Mouse (Mus musculus): ENCODE results near the gene Atp5g3.
"Not testable (repeated sequence)": the region's sequence is repeated elsewhere in the genome, so short reads cannot be mapped to it uniquely, and the experiment has no call there.

Atp5g3 gene

GRCm38 (mm10) chr2:73911175-73911700, at the start of gene Atp5g3:
TSS of gene Atp5g3 (minus strand) at chr2:73911326.
- DNase-seq, result peak; percentile 95

- no peak for DNase-seq
These were observed 47.2 kb upstream of the Atp5g3 start for GRCm38 (mm10) chr2:73958342-73958741.

- no peak for DNase-seq
These were observed 42.5 kb upstream of the Atp5g3 start for GRCm38 (mm10) chr2:73953612-73954011.

DNA sequence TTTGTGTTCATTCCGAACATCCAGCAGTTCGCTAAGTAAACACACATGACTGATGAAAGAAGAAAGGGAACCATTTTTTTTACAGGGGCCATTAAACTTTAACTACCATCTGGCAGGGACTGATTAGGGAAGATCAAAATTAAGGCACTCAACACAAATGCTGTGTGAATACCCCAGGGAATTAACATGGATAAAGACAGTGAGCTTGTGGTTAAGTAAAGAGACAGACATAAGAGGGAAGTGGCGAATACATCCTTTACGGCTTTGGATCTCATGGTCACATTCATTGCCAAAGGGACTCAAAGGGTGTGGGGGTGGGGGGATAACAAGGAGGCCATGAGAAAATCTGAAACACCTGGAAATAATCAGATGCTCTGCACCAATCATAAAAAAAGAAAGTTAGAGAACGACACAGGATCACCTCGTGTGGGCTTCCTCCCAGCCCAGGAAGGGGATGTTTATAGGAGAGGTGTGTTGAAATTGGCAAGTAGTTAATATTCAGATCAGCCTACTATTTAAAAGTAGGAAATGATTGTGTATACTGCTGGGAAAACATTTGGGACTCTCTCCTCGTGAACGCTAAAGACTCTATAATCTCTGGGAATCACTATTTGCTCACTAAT, 41.6 kb upstream of the Atp5g3 start:
- DNase-seq, result no peak

- no peak for DNase-seq
These were observed 36.2 kb upstream of the Atp5g3 start for GRCm38 (mm10) chr2:73947360-73947759.

DNA sequence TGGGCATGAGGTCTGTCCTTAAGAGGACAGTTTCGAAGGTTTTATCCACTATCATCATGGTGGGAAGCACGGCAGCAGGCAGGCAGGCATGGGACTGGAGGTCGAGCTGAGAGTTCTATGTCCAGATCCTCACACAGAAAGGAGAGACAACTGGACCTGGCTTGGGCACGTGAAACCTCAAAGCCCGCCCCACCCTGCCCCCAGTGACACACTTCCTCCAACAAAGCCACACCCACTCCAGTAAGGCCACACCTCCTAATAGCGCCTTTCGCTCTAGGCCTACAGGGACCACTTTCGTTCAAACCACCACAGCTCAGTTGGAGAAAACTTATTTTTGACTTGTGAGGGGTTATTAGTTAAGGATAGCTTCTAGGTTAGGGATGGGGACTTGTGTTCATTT, 32.6 kb upstream of the Atp5g3 start:
- DNase-seq, result no peak

DNA sequence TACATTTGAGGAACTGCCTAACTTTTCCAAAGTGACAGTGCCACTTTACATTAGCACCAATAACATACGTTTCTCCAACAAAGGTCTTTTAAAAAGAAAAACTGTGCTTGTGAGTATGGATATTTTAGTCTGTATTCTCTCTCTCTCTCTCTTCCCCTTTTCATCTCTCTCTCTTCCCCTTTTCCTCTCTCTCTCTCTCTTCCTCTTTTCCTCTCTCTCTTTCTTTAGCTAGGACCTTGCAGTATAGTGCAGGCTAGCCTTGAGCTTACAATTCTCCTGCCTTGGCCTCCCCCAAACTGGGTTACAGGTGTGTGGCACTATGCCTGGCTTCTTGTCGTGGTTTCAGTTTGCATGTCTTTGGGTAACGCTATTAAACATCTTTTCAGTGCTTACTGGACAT, 31.7 kb upstream of the Atp5g3 start:
- DNase-seq, result no peak

DNA sequence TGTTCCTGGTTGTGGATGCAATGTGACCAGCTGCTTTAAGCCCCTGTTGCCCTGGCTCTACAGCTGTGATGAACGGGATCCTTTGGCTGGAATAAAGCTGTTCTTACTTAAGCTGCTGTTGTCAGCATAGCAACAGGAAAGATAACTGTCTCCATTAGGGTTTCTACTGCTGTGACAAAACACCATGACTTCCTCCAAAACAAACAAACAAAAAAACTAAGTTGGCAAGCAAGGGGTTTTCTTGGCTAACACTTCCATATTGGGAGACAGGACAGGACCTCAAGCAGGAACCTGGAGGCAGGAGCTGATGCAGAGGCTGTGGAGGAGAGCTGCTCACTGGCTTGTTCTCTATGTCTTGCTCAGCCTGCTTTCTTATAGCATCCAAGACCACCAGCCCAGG, 30.2 kb upstream of the Atp5g3 start:
- no peak for DNase-seq

GRCm38 (mm10) chr2:73940471-73940870, 29.3 kb upstream of the Atp5g3 start:
- DNase-seq, result no peak

- DNase-seq, result no peak
These were observed 27.8 kb upstream of the Atp5g3 start for GRCm38 (mm10) chr2:73938896-73939295.

DNA sequence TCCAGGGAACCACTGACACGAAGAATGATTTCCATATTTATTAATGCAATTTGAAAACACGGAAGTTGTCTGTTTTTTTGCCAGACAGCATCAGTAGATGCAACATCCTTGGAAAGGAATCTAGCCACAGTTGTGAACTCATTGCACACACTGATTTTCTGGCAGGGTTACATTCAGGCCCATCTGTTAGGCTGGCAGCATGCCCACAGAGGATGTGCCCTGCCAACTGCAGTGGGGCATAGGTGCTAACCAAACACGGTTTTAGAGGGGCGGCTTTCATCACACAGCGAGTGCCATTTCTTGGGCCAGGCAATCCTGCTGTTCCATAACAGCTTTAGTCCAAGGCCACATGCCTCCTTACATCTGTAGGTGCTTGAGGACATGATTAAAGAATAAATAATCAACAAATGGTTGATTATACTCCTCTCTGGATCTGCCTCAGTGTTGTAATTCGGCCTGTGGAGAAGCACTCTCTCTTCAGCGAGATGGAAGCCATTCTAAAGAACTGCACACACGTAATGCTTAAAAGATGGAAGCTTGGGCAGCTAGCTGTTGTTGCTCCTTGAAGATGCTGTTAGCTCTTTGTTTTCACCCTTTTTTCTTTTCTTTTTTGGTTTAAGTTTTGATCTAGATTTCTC, 21.7 kb upstream of the Atp5g3 start:
- no peak for DNase-seq

GRCm38 (mm10) chr2:73927711-73928110, 16.6 kb upstream of the Atp5g3 start:
- no peak for DNase-seq

- no peak for DNase-seq
These were observed 14.4 kb upstream of the Atp5g3 start for GRCm38 (mm10) chr2:73925539-73925938.

DNA sequence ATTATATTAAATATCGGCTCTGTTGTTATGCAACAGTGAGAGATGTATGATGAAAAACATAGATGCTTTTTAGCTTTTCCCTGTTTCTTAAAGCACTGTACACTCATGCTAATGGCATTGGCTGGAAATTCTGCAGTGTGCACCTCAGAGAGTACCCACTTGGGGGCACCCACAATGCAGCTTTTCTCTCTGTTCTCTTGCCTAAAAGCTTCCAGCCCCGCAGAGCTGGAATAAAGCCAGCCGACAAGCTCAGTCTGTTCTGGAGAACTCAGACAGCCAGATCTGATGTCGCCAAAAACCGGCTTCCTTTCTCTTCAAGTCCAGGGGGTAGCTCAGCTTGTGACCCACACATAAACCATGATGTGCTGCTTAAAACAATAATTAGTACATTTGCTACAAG, 14.0 kb upstream of the Atp5g3 start:
- DNase-seq, result peak; percentile 92

- DNase-seq, result no peak
These were observed 8.5 kb upstream of the Atp5g3 start for GRCm38 (mm10) chr2:73919642-73920041.

DNA sequence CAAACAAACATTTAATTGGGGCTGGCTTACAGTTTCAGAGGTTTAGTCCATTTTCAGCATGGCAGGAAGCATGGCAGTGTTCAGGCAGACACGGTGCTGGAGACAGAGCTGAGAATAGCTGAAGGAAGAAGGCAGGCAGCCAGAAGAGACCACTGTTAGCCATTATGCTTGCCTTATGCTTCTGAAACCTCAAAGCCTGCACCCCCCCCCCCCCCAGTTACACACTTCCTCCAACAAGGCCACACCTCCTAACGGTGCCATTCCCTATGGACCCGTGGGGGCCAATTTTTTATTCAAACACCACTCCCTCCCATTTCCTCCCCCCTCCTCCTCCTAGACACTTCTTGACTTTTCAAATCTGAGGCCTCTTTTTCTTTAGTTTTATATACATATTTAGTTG, 1.1 kb upstream of the Atp5g3 start:
- DNase-seq, result no peak

DNA sequence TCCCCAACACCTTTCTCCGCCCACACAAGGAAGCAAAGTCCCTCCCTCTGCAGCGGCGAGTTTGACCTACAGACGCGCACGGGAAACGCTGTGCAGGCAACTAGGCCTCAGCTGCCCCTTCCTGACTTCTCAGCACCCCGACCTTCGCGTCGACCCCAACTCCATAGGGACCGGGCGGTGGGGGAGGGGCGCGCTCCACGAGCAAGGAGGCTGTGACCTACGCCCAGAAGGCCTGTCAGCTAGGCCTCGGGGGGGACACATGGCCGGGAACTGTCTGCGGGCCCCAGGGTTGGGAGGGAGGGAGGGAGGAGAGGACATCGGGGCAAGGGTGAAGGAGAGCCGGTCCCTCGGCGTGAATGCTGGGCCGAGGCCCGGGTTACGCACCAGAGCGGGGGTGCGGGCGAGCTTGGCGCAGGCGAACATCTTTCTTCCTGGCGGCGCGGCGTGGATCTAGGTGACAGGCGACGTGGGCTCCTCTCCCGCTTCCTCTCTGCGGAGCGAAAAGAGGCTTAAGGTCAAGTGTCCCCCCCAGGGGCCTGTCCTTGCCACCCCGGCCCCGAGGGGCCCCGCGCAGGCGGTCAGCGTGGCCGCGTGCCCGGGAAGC, 453 bp downstream of the Atp5g3 start:
- peak; percentile 81 for DNase-seq

DNA sequence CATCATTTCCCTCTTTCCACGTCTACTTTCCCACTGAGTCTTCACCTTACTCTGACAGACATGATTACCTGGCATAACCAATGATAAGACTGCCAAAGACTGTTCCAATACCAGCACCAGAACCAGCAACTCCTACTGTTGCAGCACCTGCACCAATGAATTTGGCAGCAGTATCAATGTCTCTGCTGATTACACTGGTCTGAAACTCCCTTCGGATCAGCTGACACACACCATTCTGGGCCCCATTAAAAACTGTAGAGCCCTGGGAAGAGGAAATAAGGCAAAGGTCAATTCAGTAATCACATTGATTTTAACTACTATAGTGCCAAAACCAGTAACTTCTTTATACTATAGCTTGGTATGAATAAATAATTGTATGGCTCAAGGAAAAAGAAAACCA, 2.0 kb downstream of the Atp5g3 start:
- DNase-seq, result no peak

DNA sequence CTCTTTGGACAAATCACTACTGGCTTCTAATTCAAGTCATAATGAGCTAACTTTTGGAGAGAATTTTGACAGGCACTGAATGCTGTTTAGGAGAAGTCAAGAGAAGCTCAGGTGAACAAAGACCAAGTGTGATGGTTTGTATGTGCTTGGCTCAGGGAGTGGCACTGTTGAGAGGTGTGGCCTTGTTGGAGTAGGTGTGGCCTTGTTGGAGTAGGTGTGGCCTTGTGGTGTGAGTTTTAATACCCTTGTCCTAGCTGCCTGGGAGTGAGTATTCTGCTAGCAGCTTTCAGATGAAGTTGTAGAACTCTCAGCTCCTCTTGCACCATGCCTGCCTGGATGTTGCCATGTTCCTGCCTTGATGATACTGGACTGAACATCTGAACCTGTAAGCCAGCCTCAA, 6.4 kb downstream of the Atp5g3 start:
- not testable (repeated sequence) for DNase-seq

DNA sequence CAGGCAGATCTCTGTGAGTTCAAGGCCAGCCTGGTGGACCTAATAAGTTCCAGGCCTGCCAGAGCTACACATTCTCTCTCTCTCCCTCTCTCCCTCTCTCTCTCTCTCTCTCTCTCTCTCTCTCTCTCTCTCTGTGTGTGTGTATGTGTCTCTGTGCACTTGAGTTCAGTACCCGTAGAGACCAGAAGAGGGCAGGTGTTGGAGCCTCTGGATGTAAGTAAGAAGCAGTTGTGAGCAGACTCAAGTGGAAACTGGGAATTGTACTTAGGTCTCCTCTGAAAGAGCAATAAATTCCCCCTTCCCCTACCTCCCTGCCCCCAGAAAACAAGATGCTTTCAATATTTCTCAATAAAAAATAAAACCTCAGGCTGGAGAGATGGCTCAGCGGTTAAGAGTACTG, 7.6 kb downstream of the Atp5g3 start:
- no peak for DNase-seq

DNA sequence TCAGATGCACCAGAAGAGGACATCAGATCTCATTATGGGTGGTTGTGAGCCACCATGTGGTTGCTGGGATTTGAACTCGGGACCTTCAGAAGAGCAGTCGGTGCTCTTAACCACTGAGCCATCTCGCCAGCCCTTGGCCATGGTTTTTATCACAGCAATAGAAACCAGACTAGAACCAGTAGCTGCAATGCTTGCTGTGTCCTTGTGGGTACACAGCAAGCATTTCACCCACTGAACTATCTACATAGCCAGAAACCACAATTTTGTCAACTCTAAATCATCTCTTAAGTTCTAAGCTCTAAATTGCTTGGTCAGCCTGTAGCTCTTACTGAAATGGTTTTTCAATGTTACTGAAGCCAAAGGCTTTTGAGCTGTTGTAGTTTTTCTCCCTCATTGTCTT, 8.8 kb downstream of the Atp5g3 start:
- DNase-seq, result not testable (repeated sequence)

DNA sequence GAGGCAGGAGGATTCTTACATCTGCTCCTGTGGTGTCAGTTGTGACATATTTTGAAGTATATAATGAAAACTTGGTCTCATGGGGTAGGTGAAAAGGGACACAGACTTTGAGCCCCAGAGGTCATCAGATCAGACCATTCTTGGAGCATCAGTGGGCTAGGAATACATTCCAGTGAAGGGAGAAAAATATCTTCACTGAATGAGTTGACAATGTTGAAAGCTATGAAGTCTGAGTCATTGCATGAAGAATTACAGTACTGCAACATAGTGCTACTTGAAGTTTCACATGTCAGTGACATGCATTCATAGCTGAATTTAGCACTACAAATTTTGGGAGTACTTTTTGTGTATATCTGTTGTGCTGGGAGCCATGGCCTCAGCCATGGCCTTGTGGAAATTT, 10.0 kb downstream of the Atp5g3 start:
- no peak for DNase-seq

- DNase-seq, result no peak
These were observed 10.8 kb downstream of the Atp5g3 start for GRCm38 (mm10) chr2:73900364-73900763.

DNA sequence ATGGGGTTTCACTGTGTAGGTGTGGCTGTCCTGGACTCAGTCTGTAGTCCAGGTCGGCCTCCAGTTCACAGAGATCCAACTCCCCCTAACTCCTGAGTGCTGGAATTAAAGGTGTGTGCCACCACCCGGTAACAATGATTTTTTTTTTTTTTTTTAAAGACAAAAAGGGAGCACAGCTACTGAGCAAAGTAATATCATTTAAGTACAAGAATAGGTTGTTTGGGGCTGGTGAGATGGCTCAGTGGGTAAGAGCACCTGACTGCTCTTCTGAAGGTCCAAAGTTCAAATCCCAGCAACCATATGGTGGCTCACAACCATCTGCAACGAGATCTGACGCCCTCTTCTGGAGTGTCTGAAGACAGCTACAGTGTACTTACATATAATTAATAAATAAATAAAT, 14.2 kb downstream of the Atp5g3 start:
- not testable (repeated sequence) for DNase-seq
